Mouse (Mus musculus) kidney, embryonic 15.5 days (tissue): ENCODE data around the gene Psen2. TPM values are rescaled to one million over a fixed set of nuclear protein-coding genes. Genes with fewer than 3 reads are reported as not detected.
A peak's percentile ranks its signal among the peaks of the same experiment; 100 is the strongest.

ENCODE experiments used
- ATAC-seq: fragments of 200-750 bp; cut with Nextera tagmentation; replicated peaks from 2 replicates; pipeline ENCODE4 v1.8.0; 2017; ENCODE audit warnings: moderate TSS enrichment; ENCODE audit not compliant: low FRiP score
- H3K27ac ChIP-seq: fragments of 300-500 bp; sonication (generic); 2 replicates; pipeline ENCODE4 v1.5.1; 2015; ENCODE audit warnings: mild to moderate bottlenecking, inconsistent platforms
- H3K27me3 ChIP-seq: fragments of 300-500 bp; sonication (generic); 2 replicates; pipeline ENCODE4 v1.6.1; 2015; ENCODE audit warnings: inconsistent platforms
- H3K36me3 ChIP-seq: fragments of 300-500 bp; sonication (generic); 2 replicates; pipeline ENCODE4 v1.6.1; 2015; ENCODE audit warnings: inconsistent platforms
- H3K4me1 ChIP-seq: fragments of 300-500 bp; sonication (generic); 2 replicates; pipeline ENCODE4 v1.6.1; 2015; ENCODE audit warnings: inconsistent platforms
- H3K4me2 ChIP-seq: fragments of 300-500 bp; sonication (generic); 2 replicates; pipeline ENCODE4 v1.6.1; 2015; ENCODE audit warnings: moderate library complexity, mild to moderate bottlenecking, inconsistent platforms
- H3K4me3 ChIP-seq: fragments of 300-500 bp; sonication (generic); replicated peaks from 2 replicates; pipeline ENCODE4 v1.5.1; 2015; ENCODE audit warnings: mild to moderate bottlenecking, inconsistent platforms
- H3K9ac ChIP-seq: fragments of 300-500 bp; sonication (generic); 2 replicates; pipeline ENCODE4 v1.6.1; 2015; ENCODE audit warnings: mild to moderate bottlenecking, inconsistent platforms
- H3K9me3 ChIP-seq: fragments of 300-500 bp; sonication (generic); replicated peaks from 2 replicates; pipeline ENCODE4 v1.6.1; 2016; ENCODE audit warnings: inconsistent platforms
- WGBS: fragments of 180-500 bp; shearing (Covaris S2); methylation state at CpG from one replicate; pipeline ENCODE4 v1.1.7; 2015; ENCODE audit warnings: mixed read lengths; 5-methylcytosine and 5-hydroxymethylcytosine counted together
- polyA plus RNA-seq: library from polyadenylated mRNA; unstranded; fragments of >200 nt; fragmentation: Nextera tagmentation; extraction: Ambion mirVana; gene quantifications from 2 replicates; pipeline ENCODE4 v1.2.1, GENCODE M21; 2015

Gene Psen2
- polyA plus RNA-seq, 1 experiment from 2014 or later: 18.7 TPM

GRCm38 (mm10) chr1:180230580-180230979 is 32.7 kb downstream of the Psen2 start:
- Histone ChIP-seq H3K4me2 (no peak overlapping the region), H3K27ac (no peak overlapping the region), H3K4me3 (no peak overlapping the region), H3K36me3 (peaks cover 16% of the 10 kb centered on the region), H3K27me3 (no peaks in the 10 kb centered on the region), H3K4me1 (peaks cover 18% of the 10 kb centered on the region), H3K9me3 (0 out of 2 replicates have a peak, but pooled peaks cover 5% of the 10 kb centered on the region), H3K9ac (no peak overlapping the region)
- 31% methylated on average over 2 of the region's 2 CpGs for WGBS
- ATAC-seq: no peak

DNA sequence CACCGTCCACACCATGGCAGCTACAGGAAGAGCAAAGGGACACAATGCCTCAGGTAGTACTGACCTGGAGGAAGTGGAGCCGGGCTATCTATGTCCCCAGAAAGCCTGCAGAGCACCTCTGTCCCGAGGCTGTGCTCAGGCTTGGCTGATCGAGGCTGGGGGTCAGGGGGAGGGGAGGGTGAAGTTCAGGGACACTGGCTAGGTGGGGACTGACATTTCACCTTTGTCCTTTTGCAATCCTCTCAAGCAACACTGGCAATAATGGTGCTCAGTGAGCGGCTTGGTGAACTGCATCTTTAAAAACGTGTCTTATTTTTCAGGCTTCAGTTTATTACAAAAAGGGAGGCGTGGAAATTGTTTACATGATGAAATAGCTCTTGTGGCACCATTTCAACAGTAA is 33.3 kb downstream of the Psen2 start:
- no peak overlapping the region for H3K9ac ChIP-seq
- H3K36me3 ChIP-seq: peaks cover 15% of the 10 kb centered on the region
- no peak for ATAC-seq
- H3K27me3 ChIP-seq: no peaks in the 10 kb centered on the region
- H3K4me3 ChIP-seq: no peak overlapping the region
- H3K4me2 ChIP-seq: no peak overlapping the region
- no peak overlapping the region for H3K27ac ChIP-seq
- H3K4me1 ChIP-seq: peaks cover 24% of the 10 kb centered on the region
- H3K9me3 ChIP-seq: 0 out of 2 replicates have a peak, but pooled peaks cover 5% of the 10 kb centered on the region
- WGBS: 80% methylated on average over 7 of the region's 7 CpGs

- no peak for ATAC-seq
- Histone ChIP-seq H3K4me1 (peaks cover 24% of the 10 kb centered on the region), H3K9me3 (0 out of 2 replicates have a peak, but pooled peaks cover 5% of the 10 kb centered on the region), H3K4me3 (no peak overlapping the region), H3K4me2 (no peak overlapping the region), H3K36me3 (peaks cover 11% of the 10 kb centered on the region), H3K27ac (no peak overlapping the region), H3K9ac (no peak overlapping the region), H3K27me3 (no peaks in the 10 kb centered on the region)
- WGBS: 82% methylated on average over 12 of the region's 12 CpGs
Measured at GRCm38 (mm10) chr1:180228854-180229253, 34.4 kb downstream of the Psen2 start.

- 84% methylated on average over 3 of the region's 3 CpGs for WGBS
- Histone ChIP-seq H3K27me3 (no peaks in the 10 kb centered on the region), H3K9ac (no peak overlapping the region), H3K4me3 (no peak overlapping the region), H3K9me3 (0 out of 2 replicates have a peak, but pooled peaks cover 5% of the 10 kb centered on the region), H3K4me2 (peak overlapping the region; percentile 77), H3K4me1 (peaks cover 21% of the 10 kb centered on the region), H3K27ac (peak overlapping the region; percentile 71), H3K36me3 (no peaks in the 10 kb centered on the region)
- no peak for ATAC-seq
Measured at GRCm38 (mm10) chr1:180226766-180227165, 36.5 kb downstream of the Psen2 start.

GRCm38 (mm10) chr1:180226221-180226713 is 37.0 kb downstream of the Psen2 start:
- ATAC-seq: peak; percentile 78

GRCm38 (mm10) chr1:180225500-180226220 is 37.6 kb downstream of the Psen2 start:
- ATAC-seq: peak; percentile 92
- Histone ChIP-seq H3K27me3 (no peaks in the 10 kb centered on the region), H3K4me1 (peaks cover 18% of the 10 kb centered on the region), H3K9ac (peak overlapping the region; percentile 32; the same call in 1 of the 2 replicates), H3K36me3 (no peaks in the 10 kb centered on the region), H3K27ac (peak overlapping the region; percentile 71), H3K9me3 (0 out of 2 replicates have a peak, but pooled peaks cover 3% of the 10 kb centered on the region), H3K4me3 (peak overlapping the region; percentile 51), H3K4me2 (peak overlapping the region; percentile 77)
- WGBS: 14% methylated on average over 21 of the region's 21 CpGs

More at GRCm38 (mm10) chr1:180226221-180226713, 37.0 kb downstream of the Psen2 start:
- peak overlapping the region; percentile 71 for H3K27ac ChIP-seq
- H3K9me3 ChIP-seq: 0 out of 2 replicates have a peak, but pooled peaks cover 5% of the 10 kb centered on the region
- H3K36me3 ChIP-seq: no peaks in the 10 kb centered on the region
- peaks cover 18% of the 10 kb centered on the region for H3K4me1 ChIP-seq
- 6% methylated on average over 12 of the region's 12 CpGs for WGBS
- peak overlapping the region; percentile 32; the same call in 1 of the 2 replicates for H3K9ac ChIP-seq
- peak overlapping the region; percentile 77 for H3K4me2 ChIP-seq
- H3K27me3 ChIP-seq: no peaks in the 10 kb centered on the region
- H3K4me3 ChIP-seq: peak overlapping the region; percentile 51

- no peaks in the 10 kb centered on the region for H3K27me3 ChIP-seq
- H3K9me3 ChIP-seq: 0 out of 2 replicates have a peak, but pooled peaks cover 5% of the 10 kb centered on the region
- 95% methylated on average over 1 of the region's 1 CpGs for WGBS
- H3K4me1 ChIP-seq: peaks cover 18% of the 10 kb centered on the region
- ATAC-seq: no peak
- no peak overlapping the region for H3K9ac ChIP-seq
- H3K4me3 ChIP-seq: no peak overlapping the region
- no peaks in the 10 kb centered on the region for H3K36me3 ChIP-seq
- no peak overlapping the region for H3K27ac ChIP-seq
- H3K4me2 ChIP-seq: no peak overlapping the region
Measured at GRCm38 (mm10) chr1:180222007-180222406, 41.2 kb downstream of the Psen2 start.

GRCm38 (mm10) chr1:180220791-180221542 is 42.3 kb downstream of the Psen2 start:
- 0 out of 2 replicates have a peak, but pooled peaks cover 5% of the 10 kb centered on the region for H3K9me3 ChIP-seq
- H3K4me1 ChIP-seq: peaks cover 9% of the 10 kb centered on the region
- no peak overlapping the region for H3K9ac ChIP-seq
- no peak overlapping the region for H3K27ac ChIP-seq
- H3K27me3 ChIP-seq: no peaks in the 10 kb centered on the region
- H3K36me3 ChIP-seq: no peaks in the 10 kb centered on the region
- H3K4me2 ChIP-seq: no peak overlapping the region
- H3K4me3 ChIP-seq: no peak overlapping the region
- ATAC-seq: no peak
- WGBS: 73% methylated on average over 19 of the region's 19 CpGs

DNA sequence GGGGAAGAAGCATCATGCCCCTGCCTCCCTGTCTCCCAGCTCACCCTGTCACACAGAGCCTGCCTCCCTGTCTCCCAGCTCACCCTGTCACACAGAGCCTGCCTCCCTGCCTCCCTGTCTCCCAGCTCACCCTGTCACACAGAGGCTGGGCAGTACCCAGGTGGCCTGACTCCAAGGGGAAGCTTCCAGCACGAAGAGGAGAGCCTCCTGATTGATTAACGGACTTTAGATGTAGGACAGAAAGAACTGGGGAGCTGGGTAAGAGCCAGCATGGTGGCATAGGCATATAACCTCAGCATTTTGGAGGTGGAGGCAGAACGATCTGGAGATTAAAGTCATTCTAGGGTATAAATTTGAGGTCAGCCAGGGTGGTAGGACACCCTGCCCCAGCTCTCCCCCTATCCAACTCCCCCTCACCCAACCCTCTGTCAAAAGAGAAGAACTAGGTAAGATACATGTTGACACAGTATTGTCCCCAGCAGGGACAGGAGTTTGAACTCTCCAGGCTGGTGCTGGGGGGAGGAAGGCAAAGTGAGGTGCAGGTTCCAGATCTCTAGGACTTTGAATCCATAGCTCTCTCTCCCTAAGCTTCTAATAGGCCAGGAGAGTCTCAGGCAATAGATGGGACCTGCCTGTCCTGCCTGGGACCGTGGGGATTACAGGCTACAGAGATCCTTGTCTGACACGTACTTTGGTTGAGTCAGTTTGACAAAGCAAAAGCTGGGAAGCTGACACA is 46.5 kb downstream of the Psen2 start:
- Histone ChIP-seq H3K9ac (no peak overlapping the region), H3K4me2 (no peak overlapping the region), H3K9me3 (0 out of 2 replicates have a peak, but pooled peaks cover 5% of the 10 kb centered on the region), H3K4me1 (0 out of 2 replicates have a peak, but pooled peaks cover 3% of the 10 kb centered on the region), H3K27ac (no peak overlapping the region), H3K36me3 (no peaks in the 10 kb centered on the region), H3K27me3 (no peaks in the 10 kb centered on the region), H3K4me3 (no peak overlapping the region)
- WGBS: 57% methylated on average over 5 of the region's 5 CpGs
- no peak; the same call in 1 of the 2 replicates for ATAC-seq

GRCm38 (mm10) chr1:180215044-180215443 is 48.2 kb downstream of the Psen2 start:
- WGBS: 21% methylated on average over 4 of the region's 4 CpGs
- Histone ChIP-seq H3K27me3 (no peaks in the 10 kb centered on the region), H3K4me3 (no peak overlapping the region)

DNA sequence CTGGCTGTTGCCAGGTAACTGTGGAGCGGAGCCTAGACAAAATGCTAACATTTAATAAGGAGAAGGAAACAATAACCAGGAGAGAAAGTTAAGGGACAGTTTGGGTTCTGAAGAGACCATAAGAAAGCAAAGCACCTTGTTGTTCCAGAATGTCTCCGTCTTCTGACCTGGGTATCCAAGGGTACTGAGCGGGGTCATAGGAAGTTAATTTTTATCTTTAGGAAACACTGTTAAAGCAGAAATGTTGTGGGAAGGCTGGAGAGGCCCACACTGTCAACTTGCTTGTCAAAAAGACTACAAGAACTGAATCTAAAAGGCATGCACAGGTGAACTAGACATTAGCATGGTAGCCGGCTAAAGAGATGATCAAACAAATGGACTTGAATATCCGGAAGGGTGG is 50.3 kb downstream of the Psen2 start:
- no peak for ATAC-seq
- Histone ChIP-seq H3K4me2 (no peak overlapping the region), H3K4me3 (no peak overlapping the region), H3K27me3 (no peaks in the 10 kb centered on the region), H3K4me1 (0 out of 2 replicates have a peak, but pooled peaks cover 3% of the 10 kb centered on the region), H3K9me3 (0 out of 2 replicates have a peak, but pooled peaks cover under 1% of the 10 kb centered on the region), H3K9ac (no peak overlapping the region), H3K36me3 (no peaks in the 10 kb centered on the region), H3K27ac (0 out of 2 replicates have a peak overlapping the region, but pooled peaks have one; percentile 19)
- 83% methylated on average over 5 of the region's 5 CpGs for WGBS

More at GRCm38 (mm10) chr1:180215044-180215443, 48.2 kb downstream of the Psen2 start:
- peak; percentile 81 for ATAC-seq
- Histone ChIP-seq H3K4me2 (no peak overlapping the region), H3K9me3 (0 out of 2 replicates have a peak, but pooled peaks cover 5% of the 10 kb centered on the region), H3K4me1 (0 out of 2 replicates have a peak, but pooled peaks cover 3% of the 10 kb centered on the region), H3K27ac (no peak overlapping the region), H3K9ac (no peak overlapping the region), H3K36me3 (no peaks in the 10 kb centered on the region)
